8 mouse cellular contexts compared by ENCODE assay signal in the genomic region with DNA sequence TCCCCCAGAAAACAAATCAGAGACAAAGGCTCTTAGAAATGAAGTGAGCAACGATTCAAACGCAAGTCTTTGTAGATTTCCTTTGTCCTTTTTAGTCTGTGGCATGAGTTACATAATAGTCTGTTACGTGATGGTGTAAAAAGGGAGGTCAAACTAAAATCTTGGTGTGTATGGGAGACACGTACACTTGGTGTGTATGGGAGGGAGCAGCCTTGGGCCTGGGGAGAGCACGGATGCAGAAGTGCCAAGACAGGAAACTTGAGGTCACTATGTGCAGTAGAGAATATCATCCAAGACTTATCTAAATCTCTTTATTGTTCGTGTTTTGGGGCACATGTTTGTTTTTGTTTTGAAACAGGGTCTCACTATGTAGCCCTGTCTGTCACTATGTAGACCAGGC. TPM values are rescaled to one million over a fixed set of nuclear protein-coding genes. Genes with fewer than 3 reads are reported as not detected.
DNase-seq lines count a peak whose midpoint lies in the region; ATAC-seq and TF ChIP-seq lines count a peak whose summit lies in the region.

No protein-coding gene starts in this region.

- H3ac ChIP-seq in myocyte (ENCODE audit: control insufficient read depth, insufficient read length): peak overlapping the region; percentile 52

- peaks cover 33% of the 10 kb centered on the region; the same call in 1 of the 2 replicates for H3K79me2 ChIP-seq in liver, adult 2 months (ENCODE audit: control insufficient read depth, insufficient read depth, low read length)
- peaks cover 33% of the 10 kb centered on the region for H3K79me2 ChIP-seq in myocyte (ENCODE audit: control insufficient read depth, insufficient read depth)

- peak overlapping the region; percentile 68 for H3K27ac ChIP-seq in liver, adult 2 months (replicated peaks; ENCODE audit: insufficient read depth, low read depth, low read length)
- peak overlapping the region; percentile 94 for H3K27ac ChIP-seq in embryonic facial prominence, embryonic 12.5 days

- ATAC-seq in embryonic facial prominence, embryonic 12.5 days (ENCODE audit: insufficient number of reproducible peaks, insufficient read depth, low FRiP score, low TSS enrichment): no peak
- ATAC-seq in inflammation-experienced regulatory T-cells, adult 6 months: peak; percentile 23

- H3K36me3 ChIP-seq in liver, adult 2 months (ENCODE audit: control insufficient read depth, insufficient read depth, low read length): no peaks in the 10 kb centered on the region
- H3K36me3 ChIP-seq in embryonic facial prominence, embryonic 12.5 days: peaks cover 4% of the 10 kb centered on the region; the same call in 1 of the 2 replicates
- H3K36me3 ChIP-seq in myocyte (ENCODE audit: control insufficient read depth, insufficient read depth): no peaks in the 10 kb centered on the region

- H3K9ac ChIP-seq in liver, adult 2 months (ENCODE audit: low read depth, low read length): peak overlapping the region; percentile 12; the same call in 1 of the 2 replicates
- peak overlapping the region; percentile 86 for H3K9ac ChIP-seq in embryonic facial prominence, embryonic 12.5 days

- TF ChIP-seq CTCF in liver, adult 2 months (IDR thresholded peaks at IDR 0.05; ENCODE audit: low read depth, low read length): no peak

- no peaks in the 10 kb centered on the region for H3K9me3 ChIP-seq in embryonic facial prominence, embryonic 12.5 days

- WGBS in liver, adult 2 months: under 1% methylated on average over 6 of the region's 6 CpGs
- 25% methylated on average over 6 of the region's 6 CpGs for WGBS in embryonic facial prominence, embryonic 12.5 days

- peaks cover 3% of the 10 kb centered on the region for H3K4me1 ChIP-seq in liver, adult 2 months (ENCODE audit: control insufficient read depth, insufficient read depth, low read length)
- peaks cover 34% of the 10 kb centered on the region for H3K4me1 ChIP-seq in embryonic facial prominence, embryonic 12.5 days

- TF ChIP-seq POLR2A in liver, adult 2 months (IDR thresholded peaks at IDR 0.05; ENCODE audit: extremely low read depth, insufficient read depth, low read length): no peak
- TF ChIP-seq POLR2A in myocyte (IDR thresholded peaks at IDR 0.05; ENCODE audit: insufficient read length, low read depth): no peak

- no peaks in the 10 kb centered on the region for H3K27me3 ChIP-seq in liver, adult 2 months (ENCODE audit: control insufficient read depth, insufficient read depth, low read length)
- H3K27me3 ChIP-seq in embryonic facial prominence, embryonic 12.5 days: no peaks in the 10 kb centered on the region
- H3K27me3 ChIP-seq in myocyte (ENCODE audit: control insufficient read depth, insufficient read depth, insufficient read length): no peaks in the 10 kb centered on the region

- peak overlapping the region; percentile 91 for H3K4me3 ChIP-seq in liver, adult 2 months (ENCODE audit: insufficient read depth, low read depth, low read length)
- H3K4me3 ChIP-seq in embryonic facial prominence, embryonic 12.5 days: peak overlapping the region; percentile 82
- peak overlapping the region; percentile 92 for H3K4me3 ChIP-seq in myocyte

- DNase-seq in liver, adult 2 months (ENCODE audit: extremely low read depth, low read depth, low spot score): no peak
- DNase-seq in liver: no peak
- no peak for DNase-seq in layer of hippocampus, postnatal 36 days
- no peak for DNase-seq in right cerebral cortex, postnatal 25 days
- DNase-seq in thymus, postnatal 14 days: no peak

- H3K4me2 ChIP-seq in embryonic facial prominence, embryonic 12.5 days (replicated peaks): peak overlapping the region; percentile 72
- H3K4me2 ChIP-seq in myocyte (ENCODE audit: low read depth): peak overlapping the region; percentile 85

TF ChIP-seq in myocyte, 11 proteins besides CTCF, POLR2A, EP300 and RAD21:
- TF ChIP-seq MYOD1 (IDR thresholded peaks at IDR 0.05; ENCODE audit: control insufficient read depth in 1 of 3, insufficient read length in 2 of 3, low read depth in 2 of 3) (no peak), TCF12 (IDR thresholded peaks at IDR 0.05; ENCODE audit: insufficient read depth, poor library complexity, severe bottlenecking) (no peak), MAX (IDR thresholded peaks at IDR 0.05; ENCODE audit: low read depth) (no peak), CEBPB (IDR thresholded peaks at IDR 0.05; ENCODE audit: insufficient read depth, poor library complexity, severe bottlenecking) (no peak), TCF3 (IDR thresholded peaks at IDR 0.05; ENCODE audit: insufficient read length, low read depth) (no peak), MYOG (IDR thresholded peaks at IDR 0.05; ENCODE audit: control insufficient read depth in 1 of 3, insufficient read depth in 1 of 3, insufficient read length in 2 of 3, low read depth in 2 of 3) (no peak), POLR2AphosphoS2 (IDR thresholded peaks at IDR 0.05; ENCODE audit: insufficient read length, low read depth) (no peak)

RNA-seq across cellular contexts. Expression of gene Tmem222, which starts 0.5 kb away (rescaled TPM):
- 22.7 and 29.7 TPM in 2 replicates for total RNA-seq in liver, adult 2 months (2014; rRNA removed)
- 45.4 and 57.0 TPM in 2 replicates for polyA plus RNA-seq in liver, adult 2 months (2012; rRNA removed)
- 80.2 and 81.8 TPM in 2 replicates for polyA plus RNA-seq in embryonic facial prominence, embryonic 12.5 days (2016; fragmentation: Nextera tagmentation; extraction: Ambion mirVana)
- polyA plus RNA-seq in inflammation-experienced regulatory T-cells, adult 6 months (2017; shearing (Covaris generic)): 10 to 100 TPM; 69.3 to 98.0 (median 86.0) TPM
- polyA plus RNA-seq in myocyte (2012; fragmentation: generic; extraction: Trizol): 66.9 TPM
- 10 to 100 TPM; 85.0 to 92.1 TPM for total RNA-seq in layer of hippocampus, postnatal 36 days (2021)

RNA-seq across cellular contexts. Expression of gene Sytl1, which starts 15.2 kb away (rescaled TPM):
- total RNA-seq in liver, adult 2 months (2014; rRNA removed): 4.2 and 5.1 TPM in 2 replicates
- 2.9 and 5.3 TPM in 2 replicates for polyA plus RNA-seq in liver, adult 2 months (2012; rRNA removed)
- 2.3 and 2.8 TPM in 2 replicates for polyA plus RNA-seq in embryonic facial prominence, embryonic 12.5 days (2016; fragmentation: Nextera tagmentation; extraction: Ambion mirVana)
- polyA plus RNA-seq in inflammation-experienced regulatory T-cells, adult 6 months (2017; shearing (Covaris generic)): 10 to 100 TPM; 18.3 to 62.3 (median 43.8) TPM
- 3.4 TPM for polyA plus RNA-seq in myocyte (2012; fragmentation: generic; extraction: Trizol)
- total RNA-seq in layer of hippocampus, postnatal 36 days (2021): under 1 TPM; 0.70 to 0.99 TPM

RNA-seq across cellular contexts. Expression of gene Map3k6, which starts 37.4 kb away (rescaled TPM):
- 0.94 and 1.3 TPM in 2 replicates for total RNA-seq in liver, adult 2 months (2014; rRNA removed)
- polyA plus RNA-seq in liver, adult 2 months (2012; rRNA removed): 0.76 and 0.80 TPM in 2 replicates
- polyA plus RNA-seq in embryonic facial prominence, embryonic 12.5 days (2016; fragmentation: Nextera tagmentation; extraction: Ambion mirVana): 2.6 and 2.7 TPM in 2 replicates
- under 1 TPM in 1 of 3 experiments, not detected in 2; 0.57 TPM for polyA plus RNA-seq in inflammation-experienced regulatory T-cells, adult 6 months (2017; shearing (Covaris generic))
- polyA plus RNA-seq in myocyte (2012; fragmentation: generic; extraction: Trizol): 4.6 TPM
- total RNA-seq in layer of hippocampus, postnatal 36 days (2021): 1 to 10 TPM; 3.9 to 5.9 TPM
